Mouse (Mus musculus) lung, embryonic 15.5 days (tissue): ENCODE measurements around the gene Tbc1d22a. TPM values are rescaled to one million over a fixed set of nuclear protein-coding genes. Genes with fewer than 3 reads are reported as not detected.
"Not testable (repeated sequence)": the region's sequence is repeated elsewhere in the genome, so short reads cannot be mapped to it uniquely, and the experiment has no call there.

Experiments
- ATAC-seq: fragments of 200-750 bp; cut with Nextera tagmentation; 2 replicates; pipeline ENCODE4 v1.8.0; 2017; ENCODE audit warnings: moderate number of reproducible peaks, borderline replicate concordance; ENCODE audit not compliant: low FRiP score, low TSS enrichment; ENCODE audit errors: extremely low read depth
- H3K27ac ChIP-seq: fragments of 300-500 bp; sonication (generic); 2 replicates; pipeline ENCODE4 v1.5.1; 2015; ENCODE audit warnings: moderate library complexity, mild to moderate bottlenecking, inconsistent platforms
- H3K27me3 ChIP-seq: fragments of 300-500 bp; sonication (generic); 2 replicates; pipeline ENCODE4 v1.6.1; 2015; ENCODE audit warnings: inconsistent platforms
- H3K36me3 ChIP-seq: fragments of 300-500 bp; sonication (generic); 2 replicates; pipeline ENCODE4 v1.6.1; 2015; ENCODE audit warnings: inconsistent platforms
- H3K4me1 ChIP-seq: fragments of 300-500 bp; sonication (generic); 2 replicates; pipeline ENCODE4 v1.6.1; 2015; ENCODE audit warnings: inconsistent platforms
- H3K4me2 ChIP-seq: fragments of 300-500 bp; sonication (generic); 2 replicates; pipeline ENCODE4 v1.6.1; 2015; ENCODE audit warnings: inconsistent platforms, mild to moderate bottlenecking, moderate library complexity
- H3K4me3 ChIP-seq: fragments of 300-500 bp; sonication (generic); 2 replicates; pipeline ENCODE4 v1.5.1; 2015; ENCODE audit warnings: mild to moderate bottlenecking, inconsistent platforms
- H3K9ac ChIP-seq: fragments of 300-500 bp; sonication (generic); 2 replicates; pipeline ENCODE4 v1.6.1; 2015; ENCODE audit warnings: inconsistent platforms
- H3K9me3 ChIP-seq: fragments of 300-500 bp; sonication (generic); 2 replicates; pipeline ENCODE4 v1.6.1; 2016; ENCODE audit warnings: inconsistent platforms
- WGBS: fragments of 180-500 bp; shearing (Covaris S2); methylation state at CpG from one replicate; pipeline ENCODE4 v1.1.7; 2015; 5-methylcytosine and 5-hydroxymethylcytosine counted together
- polyA plus RNA-seq: library from polyadenylated mRNA; unstranded; fragments of >200 nt; fragmentation: Nextera tagmentation; extraction: Ambion mirVana; gene quantifications from 2 replicates; pipeline ENCODE4 v1.2.1, GENCODE M21; 2015

Tbc1d22a gene
- polyA plus RNA-seq, 1 experiment from 2014 or later: 12.4 TPM

DNA sequence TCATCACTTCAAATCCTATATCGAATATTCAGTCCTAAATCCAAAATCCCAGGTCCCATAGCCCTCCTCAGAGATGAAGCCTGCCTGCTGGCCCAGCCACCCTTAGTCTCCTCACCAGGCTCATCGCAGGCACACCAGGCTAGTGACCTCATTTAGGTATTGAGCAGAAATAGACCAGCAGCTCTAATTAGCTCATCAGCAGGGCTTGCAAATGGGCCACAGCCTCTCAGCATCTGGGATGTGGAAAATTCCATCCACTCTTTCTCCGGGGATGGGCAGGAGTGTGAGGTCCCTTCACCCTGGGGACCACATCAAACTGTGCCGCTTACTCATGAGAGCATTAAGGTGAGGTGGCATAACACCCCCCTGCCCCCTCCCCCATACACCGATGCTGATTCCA is 15.2 kb upstream of the Tbc1d22a start:
- H3K4me1 ChIP-seq: peaks cover 24% of the 10 kb centered on the region
- H3K4me2 ChIP-seq: no peak overlapping the region
- H3K27me3 ChIP-seq: no peaks in the 10 kb centered on the region
- no peaks in the 10 kb centered on the region for H3K36me3 ChIP-seq
- H3K9me3 ChIP-seq: no peaks in the 10 kb centered on the region
- H3K27ac ChIP-seq: no peak overlapping the region
- H3K9ac ChIP-seq: no peak overlapping the region
- WGBS: 79% methylated on average over 5 of the region's 5 CpGs
- ATAC-seq: no peak
- H3K4me3 ChIP-seq: no peak overlapping the region

DNA sequence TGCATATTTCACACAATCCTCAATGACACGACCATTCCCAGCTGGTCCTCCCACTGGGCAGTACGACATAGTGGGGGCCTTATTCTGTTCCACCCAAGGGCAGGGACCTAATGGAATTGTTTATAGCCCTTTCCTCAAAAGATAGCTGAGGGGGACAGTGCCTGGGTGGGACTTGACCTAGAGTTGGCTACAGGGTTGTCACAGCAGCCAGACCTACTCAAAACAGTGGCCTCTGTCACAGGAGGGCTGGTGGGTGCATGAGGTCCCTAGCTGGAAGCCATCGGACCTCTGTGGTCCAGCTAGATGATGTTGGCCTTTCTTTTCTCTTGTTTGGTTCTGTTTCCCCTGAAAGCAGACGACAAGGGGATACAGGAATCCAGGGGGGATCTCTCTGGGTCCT is 14.8 kb upstream of the Tbc1d22a start:
- 58% methylated on average over 4 of the region's 4 CpGs for WGBS
- peaks cover 28% of the 10 kb centered on the region for H3K4me1 ChIP-seq
- no peak overlapping the region for H3K27ac ChIP-seq

DNA sequence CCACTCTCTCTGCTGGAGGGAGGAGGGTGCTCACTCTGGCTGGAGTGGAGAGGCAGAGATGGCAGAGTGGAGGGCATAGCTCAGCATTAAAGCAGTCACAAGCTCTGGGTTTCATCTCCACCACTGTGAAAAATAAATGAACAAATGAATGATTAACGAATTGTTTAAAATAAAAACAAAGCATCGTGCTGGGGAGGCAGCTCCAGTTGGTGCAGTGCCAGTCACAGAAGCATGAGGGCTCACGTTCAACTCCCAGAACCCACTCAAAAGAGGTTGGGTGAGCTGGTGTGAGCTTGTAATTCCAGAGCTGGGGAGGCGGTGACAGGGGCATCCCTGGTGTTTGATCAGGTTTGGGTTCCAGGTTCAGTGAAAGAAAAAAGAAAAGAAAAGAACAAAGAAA is 14.1 kb upstream of the Tbc1d22a start:
- WGBS: 29% methylated on average over 4 of the region's 4 CpGs
- Histone ChIP-seq H3K27me3 (no peaks in the 10 kb centered on the region), H3K9ac (no peak overlapping the region), H3K9me3 (no peaks in the 10 kb centered on the region), H3K27ac (no peak overlapping the region), H3K4me1 (peaks cover 30% of the 10 kb centered on the region), H3K36me3 (no peaks in the 10 kb centered on the region), H3K4me2 (no peak overlapping the region), H3K4me3 (no peak overlapping the region)
- no peak for ATAC-seq

More for the DNA sequence above, 14.8 kb upstream of the Tbc1d22a start:
- H3K4me2 ChIP-seq: no peak overlapping the region
- H3K4me3 ChIP-seq: no peak overlapping the region
- no peaks in the 10 kb centered on the region for H3K36me3 ChIP-seq
- no peak overlapping the region for H3K9ac ChIP-seq
- ATAC-seq: no peak
- no peaks in the 10 kb centered on the region for H3K9me3 ChIP-seq
- no peaks in the 10 kb centered on the region for H3K27me3 ChIP-seq

DNA sequence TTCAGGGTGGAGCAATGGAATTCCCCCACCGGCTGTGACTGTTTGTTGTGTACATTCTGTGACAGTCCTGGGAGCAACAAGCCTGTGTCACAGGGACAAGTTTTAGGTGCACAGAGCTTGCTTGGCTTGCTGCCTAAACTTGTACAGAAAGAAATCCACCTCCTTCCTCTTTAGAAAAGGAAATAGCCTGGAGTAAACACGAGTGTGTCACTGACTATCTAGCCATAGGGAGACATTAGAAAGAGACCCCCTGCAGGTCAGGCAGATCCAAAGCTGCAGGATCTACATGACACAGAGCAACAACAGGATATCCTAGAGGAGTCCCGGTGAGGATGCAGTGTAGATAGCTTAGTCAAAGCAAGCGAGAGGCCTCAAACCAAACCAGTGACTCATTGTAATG is 13.2 kb upstream of the Tbc1d22a start:
- Histone ChIP-seq H3K27me3 (no peaks in the 10 kb centered on the region), H3K9me3 (no peaks in the 10 kb centered on the region), H3K27ac (peak overlapping the region; percentile 76), H3K4me2 (no peak overlapping the region), H3K36me3 (no peaks in the 10 kb centered on the region), H3K9ac (no peak overlapping the region), H3K4me1 (peaks cover 30% of the 10 kb centered on the region), H3K4me3 (no peak overlapping the region)
- 32% methylated on average over 4 of the region's 4 CpGs for WGBS
- peak; percentile 37; the same call in 1 of the 2 replicates for ATAC-seq

DNA sequence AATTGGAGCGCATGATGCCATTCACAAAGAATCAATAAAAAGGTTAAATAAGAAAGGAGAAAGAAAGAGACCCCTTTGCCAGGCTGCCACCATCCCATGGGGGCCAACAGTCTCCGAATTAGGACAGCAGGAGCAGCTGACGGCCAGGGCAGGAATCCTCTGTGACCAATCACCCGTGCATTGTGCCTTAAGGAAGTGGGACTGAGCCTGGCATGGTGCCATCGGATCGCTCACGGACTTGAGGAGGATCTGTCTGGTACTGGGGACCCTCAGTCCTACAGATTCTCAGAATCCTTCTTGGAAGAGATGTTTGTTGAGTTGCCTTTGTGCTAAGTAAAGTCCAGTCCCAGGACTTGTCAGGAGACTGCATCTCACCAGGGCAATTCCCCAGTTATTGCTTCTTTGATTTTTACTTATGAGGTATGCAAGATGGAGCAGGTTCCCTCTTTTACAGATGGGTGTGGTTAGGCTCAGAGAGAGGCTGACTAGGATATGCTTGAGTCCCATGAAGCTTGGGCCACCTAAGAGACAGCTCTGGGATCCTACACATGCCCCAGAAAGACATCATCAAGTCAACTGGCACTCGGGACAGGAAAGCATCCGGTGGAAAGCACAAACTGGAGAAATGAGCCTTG is 12.4 kb upstream of the Tbc1d22a start:
- no peak for ATAC-seq
- Histone ChIP-seq H3K27me3 (no peaks in the 10 kb centered on the region), H3K9me3 (no peaks in the 10 kb centered on the region), H3K4me2 (no peak overlapping the region), H3K9ac (no peak overlapping the region), H3K27ac (peak overlapping the region; percentile 76), H3K36me3 (no peaks in the 10 kb centered on the region), H3K4me1 (peaks cover 30% of the 10 kb centered on the region), H3K4me3 (no peak overlapping the region)
- WGBS: 60% methylated on average over 9 of the region's 9 CpGs

DNA sequence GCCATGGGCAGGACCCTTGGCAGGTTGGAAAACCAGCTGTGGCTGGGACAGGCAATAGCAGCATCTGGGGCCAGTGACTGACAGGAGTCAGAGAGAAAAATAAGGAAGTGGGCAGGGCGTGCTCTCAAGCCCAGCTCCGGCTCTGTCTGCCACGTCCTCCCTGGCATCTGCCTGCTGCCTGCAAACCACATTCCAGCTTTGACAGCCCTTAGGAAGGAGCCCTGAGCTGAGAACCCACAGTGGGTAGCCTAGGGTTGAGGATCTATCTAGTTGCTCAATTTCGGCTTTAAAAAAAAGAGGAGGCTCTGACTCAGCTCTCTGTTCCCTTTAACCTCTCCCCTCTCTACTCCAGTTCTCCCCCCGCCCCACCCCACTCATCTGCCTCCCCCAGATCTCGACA is 11.6 kb upstream of the Tbc1d22a start:
- H3K27me3 ChIP-seq: no peaks in the 10 kb centered on the region
- ATAC-seq: no peak
- no peak overlapping the region for H3K4me3 ChIP-seq
- H3K9me3 ChIP-seq: no peaks in the 10 kb centered on the region
- H3K9ac ChIP-seq: no peak overlapping the region
- H3K4me1 ChIP-seq: peaks cover 30% of the 10 kb centered on the region
- WGBS: 36% methylated on average over 6 of the region's 6 CpGs
- peak overlapping the region; percentile 76 for H3K27ac ChIP-seq
- no peaks in the 10 kb centered on the region for H3K36me3 ChIP-seq
- H3K4me2 ChIP-seq: no peak overlapping the region

DNA sequence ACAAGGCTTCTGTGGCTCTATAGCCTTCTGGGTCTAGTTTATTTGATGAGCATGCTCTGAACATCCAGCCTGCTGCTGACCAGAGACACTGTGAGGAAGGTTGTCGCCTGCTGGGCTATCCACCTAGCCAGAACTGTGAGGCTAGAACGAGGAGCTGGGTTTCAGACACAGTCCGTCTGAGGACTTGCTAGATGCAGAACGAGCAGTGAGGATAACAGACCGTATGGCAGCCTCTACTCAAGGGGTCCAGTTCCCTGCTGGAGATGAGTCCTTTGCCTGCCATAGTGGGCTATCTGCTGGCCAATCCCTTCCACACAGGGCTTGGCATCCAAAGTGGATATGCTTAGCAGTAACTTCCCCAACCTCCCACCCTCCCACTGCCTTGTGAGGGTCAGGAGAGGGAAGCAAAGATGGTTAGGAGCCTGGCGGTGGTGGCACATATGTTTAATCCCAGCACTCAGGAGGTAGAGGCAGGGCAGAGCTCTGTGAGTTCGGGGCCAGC is 10.9 kb upstream of the Tbc1d22a start:
- Histone ChIP-seq H3K36me3 (no peaks in the 10 kb centered on the region), H3K27ac (peak overlapping the region; percentile 76), H3K27me3 (no peaks in the 10 kb centered on the region), H3K4me1 (peaks cover 30% of the 10 kb centered on the region), H3K4me2 (no peak overlapping the region), H3K4me3 (no peak overlapping the region), H3K9ac (no peak overlapping the region), H3K9me3 (no peaks in the 10 kb centered on the region)
- no peak for ATAC-seq
- WGBS: 83% methylated on average over 7 of the region's 7 CpGs

DNA sequence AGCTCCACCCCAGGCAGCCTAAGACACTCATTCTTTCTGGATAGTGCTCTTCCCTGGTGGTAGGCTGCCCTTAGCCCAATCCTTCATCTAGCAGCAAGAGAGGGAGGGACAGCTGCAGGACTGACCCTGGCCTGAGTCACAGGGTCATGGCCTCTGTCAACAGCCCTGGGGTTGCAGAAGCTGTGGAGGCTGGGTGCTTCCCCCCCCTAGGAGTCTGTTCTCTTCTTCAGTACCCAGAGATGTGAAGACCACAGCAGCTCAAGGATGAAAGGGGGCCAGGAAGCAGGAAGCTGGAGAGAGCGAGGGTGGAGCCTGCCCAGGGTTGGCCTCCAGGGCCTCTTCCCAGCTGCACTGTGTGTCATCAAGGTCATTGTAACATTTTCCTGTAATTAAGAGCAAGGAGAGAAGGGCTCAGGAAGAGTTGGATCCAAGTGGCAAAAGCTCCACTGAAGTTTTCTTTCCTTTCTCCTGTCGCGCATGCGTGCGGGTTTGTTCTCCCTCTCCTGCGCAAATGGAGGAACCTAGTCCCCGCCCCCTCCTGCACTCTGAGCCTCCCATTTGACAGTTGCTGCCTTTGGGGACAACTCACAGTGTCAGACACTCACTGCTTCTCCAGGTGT is 10.2 kb upstream of the Tbc1d22a start:
- ATAC-seq: no peak
- Histone ChIP-seq H3K4me1 (peaks cover 30% of the 10 kb centered on the region), H3K27ac (peak overlapping the region; percentile 76), H3K9me3 (no peaks in the 10 kb centered on the region), H3K27me3 (no peaks in the 10 kb centered on the region), H3K4me2 (no peak overlapping the region), H3K36me3 (no peaks in the 10 kb centered on the region), H3K4me3 (no peak overlapping the region), H3K9ac (0 out of 2 replicates have a peak overlapping the region, but pooled peaks have one; percentile 1)
- 34% methylated on average over 7 of the region's 7 CpGs for WGBS

DNA sequence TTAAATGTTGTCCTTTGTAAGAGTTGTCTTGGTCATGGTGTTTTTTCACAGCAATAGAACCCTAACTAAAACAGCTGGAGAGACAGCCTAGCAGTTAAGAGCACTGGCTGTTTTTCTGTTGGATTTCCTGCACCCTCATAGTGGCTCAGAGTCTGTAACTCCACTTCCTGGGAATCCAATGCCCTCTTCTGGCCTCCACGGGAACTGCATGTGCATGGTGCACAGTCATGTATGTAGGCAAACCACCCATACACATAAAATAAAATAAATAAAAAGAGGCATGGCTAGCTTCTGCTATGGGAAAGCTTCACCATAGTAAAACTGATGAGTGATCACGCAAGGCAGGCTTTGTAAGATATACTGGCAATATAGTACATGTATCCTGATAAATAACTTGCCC is 9.0 kb upstream of the Tbc1d22a start:
- Histone ChIP-seq H3K9ac (no peak overlapping the region), H3K27ac (no peak overlapping the region), H3K9me3 (no peaks in the 10 kb centered on the region), H3K4me3 (no peak overlapping the region), H3K4me1 (peaks cover 30% of the 10 kb centered on the region), H3K4me2 (no peak overlapping the region), H3K36me3 (no peaks in the 10 kb centered on the region), H3K27me3 (no peaks in the 10 kb centered on the region)
- WGBS: 50% methylated on average over 2 of the region's 2 CpGs
- no peak for ATAC-seq

DNA sequence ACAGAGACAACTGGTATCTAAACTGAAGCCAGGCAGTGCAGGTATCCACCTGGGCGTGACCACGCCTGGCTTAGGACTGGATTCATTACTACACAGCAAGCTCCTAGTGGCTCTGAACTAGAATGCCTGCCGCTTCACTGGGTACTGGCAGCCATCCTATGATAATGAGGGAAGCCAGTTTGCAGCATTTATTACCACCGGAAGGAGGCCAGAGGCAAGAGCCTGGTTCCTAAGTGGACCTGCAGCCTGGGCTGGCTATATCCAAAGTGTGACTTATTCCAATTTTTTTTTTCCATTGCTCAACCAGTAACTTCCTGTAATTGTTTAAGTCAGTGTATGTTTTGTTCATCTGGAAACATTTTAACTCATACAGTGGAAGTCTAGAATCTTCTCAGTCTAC is 7.9 kb upstream of the Tbc1d22a start:
- no peaks in the 10 kb centered on the region for H3K9me3 ChIP-seq
- 0 out of 2 replicates have a peak, but pooled peaks cover 2% of the 10 kb centered on the region for H3K36me3 ChIP-seq
- ATAC-seq: no peak
- H3K27ac ChIP-seq: peak overlapping the region; percentile 57
- H3K4me2 ChIP-seq: no peak overlapping the region
- H3K9ac ChIP-seq: no peak overlapping the region
- H3K4me1 ChIP-seq: peaks cover 24% of the 10 kb centered on the region
- WGBS: 67% methylated on average over 4 of the region's 4 CpGs
- H3K4me3 ChIP-seq: no peak overlapping the region
- no peaks in the 10 kb centered on the region for H3K27me3 ChIP-seq

DNA sequence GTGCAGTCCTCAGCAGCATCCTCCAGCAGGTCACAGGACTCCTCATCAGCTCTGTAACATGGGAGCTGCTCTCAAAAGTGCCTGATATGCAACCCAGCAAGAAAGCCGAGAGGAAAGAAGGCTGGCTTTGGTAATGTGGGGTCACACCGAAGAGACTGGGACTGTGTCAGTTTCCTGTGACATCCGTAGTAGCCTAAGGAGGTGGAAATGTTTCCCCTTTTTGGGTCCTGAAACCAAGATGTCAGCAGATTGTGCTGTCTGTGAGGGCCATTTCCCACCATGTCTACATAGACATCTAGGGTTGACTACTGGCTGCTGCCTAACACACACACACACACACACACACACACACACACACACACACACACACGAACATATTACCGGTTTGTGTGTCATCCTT is 2.1 kb upstream of the Tbc1d22a start:
- H3K27me3 ChIP-seq, ATAC-seq: not testable (repeated sequence)
- WGBS: 85% methylated on average over 5 of the region's 5 CpGs

DNA sequence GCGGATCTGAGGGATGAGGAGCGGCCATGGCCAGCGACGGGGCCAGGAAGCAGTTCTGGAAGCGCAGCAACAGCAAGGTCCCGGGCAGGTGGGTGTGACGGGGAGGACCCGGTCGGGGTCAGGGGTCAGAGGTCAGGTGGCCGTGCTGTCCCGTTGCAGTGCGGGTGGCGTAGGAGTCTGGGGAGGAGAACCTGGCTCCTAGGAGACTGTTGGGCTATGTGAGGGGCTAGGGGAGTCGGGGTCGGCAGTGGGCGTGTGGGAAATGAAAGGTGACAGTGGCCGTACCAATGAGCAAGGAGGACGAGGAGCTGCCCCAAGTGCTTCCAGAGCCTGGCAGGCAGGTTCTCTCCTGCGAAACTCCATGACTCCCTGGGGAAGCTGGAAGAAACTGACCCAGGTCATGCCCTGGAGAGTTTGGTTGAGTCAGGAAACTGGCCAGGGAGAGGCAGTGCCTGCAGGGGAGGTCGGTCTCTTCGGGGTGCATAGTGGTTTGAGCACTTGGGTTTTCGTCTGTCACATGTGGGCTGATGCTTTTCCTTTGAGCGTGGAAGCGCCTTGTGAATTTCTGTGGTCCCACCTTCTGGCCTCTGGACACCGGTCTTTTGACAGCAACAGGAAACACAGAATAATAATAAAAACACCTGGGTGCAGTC is 416 bp downstream of the Tbc1d22a start:
- Histone ChIP-seq H3K9ac (peak overlapping the region; percentile 92), H3K4me3 (peak overlapping the region; percentile 87), H3K4me1 (peaks cover 25% of the 10 kb centered on the region), H3K27me3 (no peaks in the 10 kb centered on the region), H3K27ac (peak overlapping the region; percentile 91), H3K4me2 (peak overlapping the region; percentile 99), H3K36me3 (0 out of 2 replicates have a peak, but pooled peaks cover 2% of the 10 kb centered on the region), H3K9me3 (no peaks in the 10 kb centered on the region)
- WGBS: 10% methylated on average over 25 of the region's 25 CpGs
- ATAC-seq: no peak

More for the DNA sequence above, 2.1 kb upstream of the Tbc1d22a start:
- H3K9ac ChIP-seq, H3K9me3 ChIP-seq, H3K4me2 ChIP-seq, H3K27ac ChIP-seq, H3K36me3 ChIP-seq, H3K4me3 ChIP-seq: not testable (repeated sequence)
- H3K4me1 ChIP-seq: peaks cover 25% of the 10 kb centered on the region
